Mouse (Mus musculus) MEL-GATA-1-ER (cell line): ENCODE data around the gene Gm28539.
"Not testable (repeated sequence)": the region's sequence is repeated elsewhere in the genome, so short reads cannot be mapped to it uniquely, and the experiment has no call there.

ENCODE experiments used
- DNase-seq: peaks from one replicate; pipeline ENCODE4 v3.0.0-alpha.2; 2012; ENCODE audit warnings: low read depth; ENCODE audit errors: extremely low read depth

Gm28539 gene

DNA sequence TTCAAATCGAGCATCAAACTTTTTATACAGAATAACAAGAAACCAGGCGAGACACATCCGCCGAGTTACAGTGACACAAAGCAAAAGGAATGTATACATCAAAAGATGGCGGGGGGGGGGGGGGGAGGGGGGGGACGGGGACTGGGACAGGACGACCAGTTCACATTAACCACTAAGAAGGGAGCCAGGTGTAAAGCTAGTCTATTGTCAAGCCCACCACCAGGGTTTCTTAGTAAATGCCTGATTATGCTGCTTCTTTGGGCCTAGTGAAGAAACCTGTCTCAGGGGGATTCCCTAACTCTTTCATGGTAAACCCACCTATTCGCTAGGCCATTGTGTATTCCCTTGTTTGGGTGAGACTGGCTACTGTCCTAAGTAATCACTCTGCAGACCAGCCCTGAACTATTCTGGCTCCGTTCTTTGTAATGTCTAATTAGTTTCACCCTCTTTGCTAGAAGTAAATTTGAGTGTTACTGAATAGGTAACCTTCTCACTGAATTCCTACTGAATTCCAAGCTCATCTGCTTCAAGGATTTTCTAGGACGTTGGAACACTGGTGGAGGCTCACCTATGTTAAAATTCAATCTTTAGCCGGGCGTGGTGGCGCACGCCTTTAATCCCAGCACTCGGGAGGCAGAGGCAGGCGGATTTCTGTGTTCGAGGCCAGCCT lies 13.3 kb downstream of the Gm28539 start:
- DNase-seq: not testable (repeated sequence)

DNA sequence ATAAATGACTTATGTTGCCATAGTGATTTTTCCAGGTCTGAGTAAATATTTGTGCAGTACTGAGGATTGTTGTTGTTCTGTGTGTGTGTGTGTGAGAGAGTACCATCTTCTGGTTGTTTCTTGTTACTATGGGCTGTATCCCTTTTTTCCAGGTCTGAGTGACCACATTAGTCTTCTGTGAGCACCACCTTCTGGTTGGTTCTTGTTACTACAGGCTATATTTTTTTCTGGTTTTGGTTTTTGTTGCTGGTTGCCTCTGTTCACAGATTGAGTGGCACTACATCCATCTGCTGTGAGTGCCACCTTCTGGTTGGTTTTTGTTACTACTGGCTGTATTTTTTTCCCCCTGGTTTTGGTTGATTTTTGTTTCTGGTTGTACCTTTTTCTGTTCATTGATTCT lies 22.2 kb downstream of the Gm28539 start:
- peak; percentile 56 for DNase-seq

DNA sequence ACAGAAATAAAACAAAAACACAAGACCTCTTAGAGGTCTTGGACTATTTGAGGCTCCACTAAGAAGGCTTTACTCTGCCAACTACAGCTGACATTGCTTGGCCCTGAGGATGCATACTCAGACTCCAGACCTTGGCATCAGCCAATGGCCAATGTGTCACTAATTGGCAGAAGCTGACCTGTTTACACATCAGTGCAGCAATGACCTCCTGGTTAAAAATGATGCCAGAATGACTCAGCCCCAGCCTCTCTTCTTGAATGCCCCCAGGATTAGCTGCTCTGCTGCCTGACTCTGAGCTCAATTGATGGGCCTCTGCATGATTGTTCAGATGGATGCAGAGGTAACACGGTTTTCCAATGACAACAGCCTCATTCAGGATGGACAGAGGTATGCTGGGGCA lies 23.8 kb downstream of the Gm28539 start:
- no peak for DNase-seq

DNA sequence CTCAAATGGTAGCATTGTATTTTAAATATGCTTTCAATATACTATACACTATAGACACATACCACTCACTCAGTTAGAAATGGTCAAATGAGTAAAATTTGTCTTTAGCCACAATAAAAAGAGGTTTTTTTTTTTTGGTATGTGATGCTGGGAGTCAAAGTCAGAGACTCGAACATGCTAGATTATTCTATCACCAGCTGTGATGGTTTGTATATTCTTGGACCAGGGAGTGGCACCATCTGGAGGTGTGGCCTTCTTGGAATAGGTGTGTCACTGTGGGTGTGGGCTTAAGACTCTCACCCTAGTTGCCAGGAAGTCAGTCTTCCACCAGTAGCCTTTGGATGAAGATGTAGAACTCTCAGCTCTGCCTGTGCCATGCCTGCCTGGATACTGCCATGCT lies 34.1 kb downstream of the Gm28539 start:
- not testable (repeated sequence) for DNase-seq

DNA sequence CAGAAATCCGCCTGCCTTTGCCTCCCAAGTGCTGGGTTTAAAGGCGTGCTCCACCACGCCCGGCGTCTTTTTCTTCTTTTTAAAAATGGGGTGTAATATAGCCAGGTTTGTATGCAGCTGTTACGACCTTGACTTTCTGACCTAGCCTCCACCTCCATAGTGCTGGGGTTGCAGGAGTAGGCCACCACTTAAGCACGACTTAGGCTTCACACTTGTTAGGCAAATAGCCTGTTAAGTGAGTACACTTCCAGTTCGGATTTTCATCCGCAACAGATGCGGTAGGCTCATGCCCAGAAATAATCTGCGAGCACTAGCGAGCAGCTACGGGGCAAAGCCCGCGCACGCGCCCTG lies 39.7 kb downstream of the Gm28539 start:
- no peak for DNase-seq

DNA sequence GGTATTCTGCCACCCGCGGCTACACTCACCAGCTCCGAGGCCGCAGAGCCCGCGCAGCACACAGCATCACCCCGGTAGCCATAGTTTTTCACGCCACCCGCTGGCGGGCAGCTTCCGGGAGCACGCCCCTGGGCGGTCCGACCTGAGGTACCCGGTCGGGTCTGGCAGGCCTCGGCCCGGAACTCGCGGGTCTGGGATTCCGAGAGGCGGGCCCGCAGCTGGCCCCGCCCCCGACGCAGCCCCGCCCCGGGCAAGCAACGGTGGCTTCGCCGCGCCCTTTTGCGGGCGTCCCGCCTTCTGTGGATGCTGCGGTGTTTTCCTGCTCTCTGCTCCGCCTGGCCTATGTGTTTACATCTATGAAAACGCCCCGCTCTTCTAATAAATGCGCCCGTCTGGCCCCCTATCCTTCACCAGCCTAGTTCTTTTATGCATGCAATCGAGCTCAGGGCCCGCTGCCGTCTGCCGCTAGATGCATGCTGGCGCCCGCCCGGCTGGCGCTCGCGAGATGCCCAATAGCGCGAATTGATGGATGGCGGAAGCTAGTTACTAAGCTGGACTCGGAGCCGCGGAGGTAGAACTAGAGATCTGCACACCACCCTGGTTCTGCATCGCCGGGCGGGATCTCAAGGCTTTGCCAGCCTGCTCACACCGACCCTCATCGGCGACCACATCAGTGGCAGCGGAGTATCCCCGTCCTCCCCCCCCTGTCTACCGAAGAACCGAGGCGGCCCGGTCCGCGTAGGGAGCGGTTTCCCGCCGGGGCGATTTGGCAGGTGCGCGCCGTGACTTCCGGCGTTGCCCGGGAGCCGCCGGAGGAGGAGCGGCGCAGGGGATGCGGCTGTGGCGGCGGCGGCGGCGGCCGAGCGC lies 40.3 kb downstream of the Gm28539 start, which contains the start of the genes Mrpl40 and Hira:
Mrpl40 (minus strand) TSS at position 421 of the 867 bp plus-strand sequence.
Hira (plus strand) TSS at position 596 of the 867 bp plus-strand sequence.
- peak; percentile 85 for DNase-seq

DNA sequence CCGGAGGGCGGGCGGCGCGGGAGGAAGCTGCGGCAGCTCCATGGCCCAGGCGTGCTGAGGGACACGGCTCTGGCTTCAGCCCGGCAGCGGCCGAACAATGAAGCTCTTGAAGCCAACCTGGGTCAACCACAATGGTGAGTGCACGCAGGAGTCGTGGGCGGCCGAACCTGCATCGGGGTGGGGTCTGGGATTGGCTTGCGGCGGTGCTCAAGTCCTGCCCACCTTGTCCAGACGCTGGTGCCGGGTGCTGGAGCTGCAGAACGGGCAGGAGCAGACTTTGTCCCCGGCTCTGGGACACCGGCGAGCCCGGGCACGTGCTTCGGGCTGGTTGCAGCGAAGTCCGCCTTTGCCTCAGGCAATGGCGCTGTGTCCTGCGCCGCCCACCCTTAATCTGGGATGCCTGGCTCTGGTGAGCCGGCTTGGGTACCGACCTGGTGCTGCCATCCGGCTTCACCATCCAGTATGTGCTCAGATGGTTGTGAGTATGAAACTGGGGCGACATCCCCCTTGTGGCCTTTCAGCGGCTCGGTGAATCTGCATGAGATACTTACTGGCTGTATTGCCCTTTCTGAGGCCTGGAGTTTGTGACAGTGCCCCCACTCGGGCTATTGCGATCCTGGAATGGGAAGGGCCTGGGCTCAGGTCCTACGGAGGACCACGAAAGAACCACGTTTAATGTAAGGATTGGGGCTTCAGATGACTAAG lies 41.2 kb downstream of the Gm28539 start:
- DNase-seq: no peak

DNA sequence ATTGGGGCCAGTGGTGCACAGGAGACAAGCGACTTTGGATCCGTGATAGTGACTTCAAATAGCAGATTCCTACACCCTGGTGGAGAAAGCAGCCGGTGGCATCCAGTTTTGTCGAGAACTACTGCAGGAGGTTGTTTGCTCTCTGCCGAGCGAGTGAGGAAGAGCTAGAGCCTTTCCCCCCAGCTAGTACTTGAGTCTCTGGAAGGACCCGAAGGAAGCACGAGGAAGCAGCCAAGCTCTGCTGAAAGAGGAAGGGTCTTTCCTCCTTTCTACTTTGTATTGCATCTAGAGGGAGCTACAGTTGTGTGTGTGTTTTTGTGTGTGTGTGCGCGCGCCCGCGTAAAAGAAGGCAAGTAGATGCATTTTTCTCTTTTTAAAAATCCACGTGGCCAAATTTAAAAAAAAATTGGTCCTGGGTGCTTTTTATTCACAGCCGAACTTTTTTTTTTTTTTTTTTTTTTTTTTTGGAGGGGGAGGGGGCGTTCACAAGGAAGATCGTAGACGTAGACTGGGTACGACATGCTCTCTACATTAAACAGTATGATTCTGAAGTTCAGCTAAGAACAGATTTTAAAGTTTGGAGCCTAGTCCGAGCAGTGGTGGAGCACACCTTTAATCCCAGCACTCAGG lies 41.8 kb downstream of the Gm28539 start:
- peak; percentile 70 for DNase-seq

DNA sequence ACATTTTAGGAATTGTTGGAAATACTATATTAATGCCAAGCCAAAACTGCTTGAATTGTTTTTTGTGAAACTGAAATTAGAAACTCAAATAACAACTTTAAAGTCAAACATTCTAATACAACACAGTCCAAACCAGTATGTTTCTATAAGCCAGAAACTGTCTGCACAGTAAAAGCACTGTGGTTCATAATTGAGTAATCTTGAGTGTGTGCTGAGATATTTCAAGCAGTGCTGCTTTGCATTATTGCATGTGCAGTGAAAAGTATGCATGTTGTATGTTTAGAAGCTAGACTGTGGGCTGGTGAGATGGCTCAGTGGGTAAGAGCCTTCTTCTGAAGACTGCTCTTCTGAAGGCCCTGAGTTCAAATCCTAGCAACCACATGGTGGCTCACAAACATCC lies 47.7 kb downstream of the Gm28539 start:
- DNase-seq: no peak

DNA sequence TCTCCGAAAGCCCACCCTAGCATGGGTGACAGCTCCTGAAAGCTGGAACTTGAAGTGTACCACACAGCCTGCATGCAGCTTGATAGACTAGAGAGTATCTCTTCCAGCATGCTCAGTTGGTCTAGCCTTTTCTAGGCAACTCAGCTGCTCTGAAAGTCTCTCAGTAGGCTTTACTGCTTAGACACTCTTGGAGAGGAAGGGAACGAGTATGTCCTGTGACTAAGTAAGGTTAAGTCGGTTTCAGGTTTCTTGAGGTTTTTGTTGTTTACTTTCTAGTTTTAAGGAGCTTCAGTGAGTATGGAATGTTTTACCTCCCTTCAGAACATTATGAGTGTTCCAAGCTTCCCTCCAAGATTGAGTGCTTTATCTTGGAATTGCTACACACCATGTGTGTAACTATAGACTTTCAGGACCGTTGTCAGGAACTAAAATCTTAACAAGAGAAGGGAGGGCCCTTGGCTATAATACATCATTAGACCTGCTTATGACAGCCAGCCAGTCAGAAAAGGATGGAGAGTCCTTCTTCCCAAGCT lies 57.5 kb downstream of the Gm28539 start:
- DNase-seq: no peak

DNA sequence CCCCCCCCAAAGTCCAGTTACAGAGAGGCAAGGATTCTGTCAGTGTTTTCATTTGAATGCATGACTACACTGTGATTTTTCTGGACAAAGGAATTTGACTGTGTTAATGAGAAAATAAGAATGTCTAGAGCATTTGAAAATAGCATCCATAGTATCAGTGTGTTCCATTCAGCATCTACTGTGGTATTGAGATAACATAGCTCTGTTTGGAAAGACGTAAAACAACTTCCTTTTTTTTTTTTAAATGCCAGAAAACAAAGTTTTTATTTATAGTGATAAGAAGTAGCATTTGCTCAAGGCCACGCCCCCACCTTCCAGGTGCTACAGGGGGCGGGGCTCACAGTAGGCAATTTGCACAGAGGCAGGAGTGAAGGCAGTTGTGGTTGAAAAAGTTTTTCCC lies 58.9 kb downstream of the Gm28539 start:
- peak; percentile 26 for DNase-seq

DNA sequence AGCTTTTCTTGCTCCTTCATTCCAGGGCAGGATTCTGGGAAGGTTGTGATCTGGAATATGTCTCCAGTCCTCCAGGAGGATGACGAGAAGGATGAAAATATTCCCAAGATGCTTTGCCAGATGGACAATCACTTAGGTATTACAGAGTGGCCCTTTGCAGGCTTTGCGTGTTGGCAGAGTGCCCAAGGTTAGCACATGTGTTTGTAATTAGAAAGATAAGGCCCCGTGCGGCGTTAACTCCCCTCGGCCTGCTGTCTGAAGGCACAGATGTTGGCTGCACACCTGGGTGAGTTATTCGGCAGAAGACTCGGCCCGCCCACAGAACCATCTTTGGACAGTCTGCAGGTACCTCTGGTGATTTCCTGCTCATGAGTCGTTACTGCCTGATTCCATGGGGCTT lies 60.0 kb downstream of the Gm28539 start:
- DNase-seq: no peak

DNA sequence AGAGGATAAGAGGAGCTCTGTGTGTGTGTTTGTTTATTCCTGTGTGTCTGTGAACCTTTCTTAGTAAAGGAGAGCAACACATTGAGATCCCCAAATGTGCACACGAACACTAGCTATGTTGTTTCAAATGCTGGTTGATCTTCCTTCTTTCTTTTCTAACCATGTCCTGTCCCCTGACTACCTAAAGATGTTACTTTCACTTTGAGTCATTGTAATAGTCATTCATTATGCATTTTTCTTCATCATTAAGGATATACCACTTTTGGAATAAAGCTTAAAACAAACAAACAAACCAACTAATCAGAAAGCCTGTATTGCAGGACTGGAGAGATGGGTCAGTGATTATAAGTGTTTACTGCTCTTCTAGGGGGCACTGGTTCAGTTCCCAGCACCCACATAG lies 69.3 kb downstream of the Gm28539 start:
- DNase-seq: no peak

DNA sequence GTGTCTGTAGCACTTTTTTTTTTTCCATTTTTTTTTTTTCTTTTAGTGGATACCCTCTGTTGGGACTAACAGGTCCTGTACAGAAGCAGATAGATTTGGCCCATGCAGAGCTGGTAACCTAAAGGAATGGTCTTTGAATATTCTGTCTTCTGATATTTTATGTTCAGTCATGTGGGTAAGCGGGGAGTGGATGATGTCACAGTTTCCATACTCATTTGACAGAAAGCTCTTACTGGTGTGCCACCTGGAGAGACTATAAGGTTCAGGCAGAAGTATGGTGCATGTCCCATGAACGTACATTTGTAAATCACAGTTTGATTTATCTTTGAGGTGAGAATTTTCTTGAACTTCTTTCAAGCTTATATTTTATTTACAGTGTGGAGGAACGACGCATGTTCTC lies 79.7 kb downstream of the Gm28539 start:
- no peak for DNase-seq

DNA sequence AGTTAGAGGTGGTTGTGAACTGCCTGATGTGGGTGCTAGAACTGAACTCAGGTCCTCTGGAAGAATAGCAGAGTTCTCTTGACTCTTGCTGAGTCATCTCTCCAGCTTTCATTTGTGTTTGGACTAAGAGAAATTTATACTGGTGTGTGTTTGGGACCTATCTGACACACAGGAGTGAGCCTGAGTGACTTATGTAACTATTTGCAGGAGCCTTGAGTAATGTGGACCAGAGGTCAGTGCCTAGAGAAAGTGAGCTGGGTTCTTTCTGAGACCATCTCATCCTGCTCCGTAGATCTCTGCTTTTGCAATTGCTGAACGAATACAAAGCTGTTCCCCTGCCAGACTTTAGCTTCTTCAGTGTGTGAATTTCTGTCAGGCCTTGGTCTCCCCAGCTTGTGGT lies 85.4 kb downstream of the Gm28539 start:
- DNase-seq: no peak

DNA sequence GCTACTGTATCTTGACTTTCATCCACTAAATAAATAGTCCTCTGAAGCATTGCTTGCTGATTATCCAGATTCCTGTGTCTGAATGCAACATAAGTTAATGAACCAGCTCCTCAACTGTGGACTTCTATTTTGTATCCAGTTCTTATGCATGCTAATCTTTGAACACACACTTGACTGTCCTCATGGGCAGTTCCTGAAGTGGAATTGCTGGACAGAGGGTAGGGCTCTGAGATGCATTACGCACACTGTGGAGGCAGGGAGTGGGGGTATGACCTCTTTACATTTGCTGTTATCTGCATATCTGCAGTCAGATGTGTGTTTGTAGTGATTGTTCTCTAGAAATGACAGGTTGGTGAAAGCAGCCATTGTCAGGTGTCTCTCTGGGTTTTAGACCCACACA lies 91.6 kb downstream of the Gm28539 start:
- no peak for DNase-seq

DNA sequence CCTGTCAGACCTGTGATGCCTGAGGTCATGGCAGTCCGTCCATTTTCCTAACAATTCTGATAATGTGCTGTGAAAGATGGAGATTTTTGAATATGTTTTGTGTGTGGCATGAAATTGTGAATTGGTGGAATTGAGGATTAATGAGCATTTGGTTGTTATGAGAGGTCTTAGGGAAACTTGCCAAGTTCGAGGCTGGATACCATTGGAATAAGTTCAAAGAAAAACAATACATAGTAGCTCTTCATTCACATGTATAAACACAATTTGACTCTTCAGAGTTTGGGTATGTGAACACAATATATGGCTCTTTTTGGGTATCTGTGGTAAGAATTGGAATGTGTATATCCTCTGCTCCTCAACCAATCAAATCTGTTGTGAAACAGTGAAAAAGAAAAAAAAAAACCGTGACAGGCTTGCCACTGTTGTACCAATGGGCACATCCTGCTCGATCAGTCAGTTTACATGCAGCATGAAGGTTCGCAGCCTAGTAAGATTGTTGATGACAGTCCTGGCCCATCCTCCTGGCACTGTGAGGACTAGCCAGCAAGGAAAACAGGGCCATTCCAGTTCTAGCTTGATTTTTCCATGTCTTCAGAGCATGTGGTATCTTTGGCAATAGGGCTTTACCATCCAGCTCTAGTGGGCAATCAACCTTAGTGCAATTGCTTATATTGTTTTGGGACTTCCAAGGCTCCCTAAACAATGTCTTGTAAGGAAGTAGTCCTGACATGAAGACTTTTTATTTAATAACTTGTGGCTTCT lies 102.1 kb downstream of the Gm28539 start:
- DNase-seq: no peak

DNA sequence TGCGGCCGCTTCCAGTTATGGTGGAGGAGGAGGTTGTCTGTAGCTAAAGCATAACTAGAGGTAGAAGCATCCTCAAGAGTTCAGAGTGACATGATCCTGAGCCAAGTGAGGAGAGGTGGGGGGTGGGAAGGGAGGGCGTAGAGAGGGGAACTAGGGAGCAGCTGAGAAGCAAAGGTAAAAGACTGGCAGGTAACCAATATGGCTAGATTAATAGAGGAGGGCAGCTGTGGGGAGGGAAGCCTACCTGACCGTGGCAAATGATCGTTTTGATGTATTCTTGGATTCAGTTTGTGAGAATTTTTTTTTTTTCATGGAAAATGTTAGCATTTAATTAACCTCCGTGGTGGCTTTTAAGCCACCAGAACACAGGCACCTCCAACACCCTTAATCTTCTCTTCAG lies 107.5 kb downstream of the Gm28539 start:
- no peak for DNase-seq

DNA sequence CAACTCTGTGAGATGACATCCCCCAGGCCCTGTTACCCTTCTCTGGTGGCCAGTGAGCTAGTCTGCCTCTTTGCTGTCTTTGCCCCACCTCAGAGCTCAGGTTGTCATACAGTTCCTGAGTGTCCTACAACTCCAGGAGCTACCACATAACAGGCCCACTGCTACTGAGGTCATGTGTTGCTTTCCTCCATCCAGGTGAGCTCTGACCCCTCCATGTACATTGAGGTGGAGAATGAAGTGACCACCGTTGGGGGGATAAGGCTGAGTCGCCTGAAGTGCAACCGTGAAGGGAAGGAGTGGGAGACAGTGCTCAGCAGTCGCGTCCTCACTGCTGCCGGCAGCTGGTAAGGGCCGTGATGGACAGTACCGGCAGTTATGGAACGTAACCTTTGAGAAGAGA lies 112.6 kb downstream of the Gm28539 start:
- DNase-seq: no peak

DNA sequence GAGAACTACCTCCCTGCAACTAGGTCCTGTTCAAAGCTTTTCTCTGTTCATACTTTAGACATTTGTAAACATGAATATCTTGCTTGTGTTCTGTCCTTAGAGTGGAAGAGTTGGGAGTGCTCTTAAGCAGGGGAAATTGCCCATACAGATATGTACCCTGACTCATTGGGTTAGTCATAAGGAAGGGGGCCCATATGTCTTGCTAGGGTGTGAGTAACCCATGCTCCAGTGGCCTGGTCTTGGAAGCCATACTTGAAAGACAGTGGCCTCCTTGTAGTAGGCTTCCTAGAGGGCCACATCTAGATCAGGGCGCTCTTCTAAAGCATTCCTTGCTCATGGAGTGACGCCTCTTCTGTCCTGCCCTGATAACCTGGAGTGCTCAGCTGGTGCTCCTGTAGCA lies 114.0 kb downstream of the Gm28539 start:
- DNase-seq: no peak

DNA sequence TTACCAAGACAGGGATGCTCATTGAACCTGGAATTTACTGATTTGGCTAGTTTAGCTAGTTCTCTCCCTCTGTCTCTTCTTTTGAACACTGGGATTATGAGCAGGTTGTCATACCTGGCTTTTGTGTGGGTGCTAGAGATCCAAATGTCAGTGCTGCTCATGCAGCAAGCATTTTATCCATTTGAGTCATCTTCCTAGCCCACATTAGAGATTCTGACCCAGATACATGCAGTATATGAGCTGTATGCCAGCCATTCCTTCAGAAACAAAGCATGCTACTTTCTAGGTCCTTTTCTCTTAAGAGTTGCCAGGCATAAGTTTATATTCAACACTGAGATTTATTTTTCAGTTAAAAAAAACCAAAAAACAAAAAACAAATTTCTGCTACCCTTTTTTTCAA lies 116.4 kb downstream of the Gm28539 start:
- DNase-seq: no peak
